ENCODE assay signal across 36 mouse cellular contexts in genomic region chr4:135361722-135362121, GRCm38 (mm10). TPM values are rescaled to one million over a fixed set of nuclear protein-coding genes. Genes with fewer than 3 reads are reported as not detected.
"Had no signal": no experiment of that assay in that cellular context is flagged by ENCODE, and none has a peak within 500 bp of the region (broad histone marks: within the 10 kb centered on the region; RNA-seq: fewer than 3 reads in every experiment).

No protein-coding gene starts in this region.

- ATAC-seq: hindbrain, embryonic 16.5 days; hindbrain, postnatal 0 days; inflammation-experienced regulatory T-cells, adult 6 months; intestine, embryonic 15.5 days; intestine, embryonic 16.5 days; intestine, postnatal 0 days had no signal

- H3K27ac ChIP-seq: heart, embryonic 10.5 days; heart, embryonic 13.5 days; heart, embryonic 15.5 days; hindbrain, embryonic 10.5 days; hindbrain, embryonic 12.5 days; hindbrain, embryonic 13.5 days; hindbrain, embryonic 14.5 days; hindbrain, embryonic 15.5 days; hindbrain, postnatal 0 days; intestine, embryonic 15.5 days; kidney, embryonic 15.5 days; kidney, postnatal 0 days; layer of hippocampus, adult 2 months; left cerebral cortex, adult 2 months had no signal

- H3K9me3 ChIP-seq: heart, embryonic 10.5 days; heart, embryonic 12.5 days; heart, embryonic 13.5 days; heart, embryonic 15.5 days; hindbrain, embryonic 10.5 days; hindbrain, embryonic 12.5 days; hindbrain, embryonic 13.5 days; hindbrain, embryonic 15.5 days; intestine, embryonic 15.5 days; kidney, embryonic 15.5 days had no signal

- H3K27me3 ChIP-seq: hindbrain, embryonic 15.5 days; intestine, embryonic 15.5 days; kidney, embryonic 15.5 days had no signal

- DNase-seq: heart, postnatal 10 days; heart, postnatal 14 days; heart, postnatal 36 days; heart, postnatal 4 days; kidney, adult 11 months; kidney, adult 18-20 months; kidney, adult 2 months; kidney, adult 8-10 months; kidney, adult 9 months; kidney, postnatal 10 days; kidney, postnatal 14 days; kidney, postnatal 25 days; kidney, postnatal 36 days; layer of hippocampus, adult 9-11 months; layer of hippocampus, postnatal 36 days had no signal

- H3K4me3 ChIP-seq: heart, embryonic 10.5 days; heart, embryonic 12.5 days; heart, embryonic 13.5 days; heart, embryonic 15.5 days; hindbrain, embryonic 10.5 days; hindbrain, embryonic 12.5 days; hindbrain, embryonic 13.5 days; hindbrain, embryonic 15.5 days; intestine, embryonic 15.5 days; kidney, embryonic 15.5 days; layer of hippocampus, adult 2 months; left cerebral cortex, adult 2 months had no signal

- H3K4me2 ChIP-seq: heart, embryonic 11.5 days; heart, embryonic 12.5 days; heart, embryonic 13.5 days; heart, embryonic 15.5 days; hindbrain, embryonic 12.5 days; hindbrain, embryonic 13.5 days; hindbrain, embryonic 14.5 days; hindbrain, embryonic 15.5 days; intestine, embryonic 15.5 days; kidney, embryonic 15.5 days had no signal

- H3K9ac ChIP-seq: heart, embryonic 12.5 days; heart, embryonic 13.5 days; heart, embryonic 15.5 days; hindbrain, embryonic 12.5 days; hindbrain, embryonic 13.5 days; hindbrain, embryonic 14.5 days; hindbrain, embryonic 15.5 days; intestine, embryonic 15.5 days; kidney, embryonic 15.5 days had no signal

- H3K36me3 ChIP-seq: heart, embryonic 10.5 days; heart, embryonic 12.5 days; heart, embryonic 13.5 days; heart, embryonic 15.5 days; hindbrain, embryonic 10.5 days; hindbrain, embryonic 12.5 days; hindbrain, embryonic 13.5 days; hindbrain, embryonic 15.5 days; intestine, embryonic 15.5 days; kidney, embryonic 15.5 days had no signal

- H3K4me1 ChIP-seq: heart, embryonic 10.5 days; heart, embryonic 12.5 days; heart, embryonic 13.5 days; heart, embryonic 15.5 days; hindbrain, embryonic 12.5 days; hindbrain, embryonic 13.5 days; hindbrain, embryonic 15.5 days; intestine, embryonic 15.5 days had no signal

RNA-seq across cellular contexts. Expression of gene Ncmap, which starts 36.3 kb away (rescaled TPM):
- polyA plus RNA-seq: hindbrain, embryonic 11.5 days had no signal
